Mouse (Mus musculus): ENCODE measurements at regions not wholly inside any gene's neighbourhood (a gene's known extent, or its start where the extent isn't known, plus 50 kb on each side); places are given as distances from the start of the nearest gene placed in this dataset.
"Not testable (repeated sequence)": the region's sequence is repeated elsewhere in the genome, so short reads cannot be mapped to it uniquely, and the experiment has no call there.

DNA sequence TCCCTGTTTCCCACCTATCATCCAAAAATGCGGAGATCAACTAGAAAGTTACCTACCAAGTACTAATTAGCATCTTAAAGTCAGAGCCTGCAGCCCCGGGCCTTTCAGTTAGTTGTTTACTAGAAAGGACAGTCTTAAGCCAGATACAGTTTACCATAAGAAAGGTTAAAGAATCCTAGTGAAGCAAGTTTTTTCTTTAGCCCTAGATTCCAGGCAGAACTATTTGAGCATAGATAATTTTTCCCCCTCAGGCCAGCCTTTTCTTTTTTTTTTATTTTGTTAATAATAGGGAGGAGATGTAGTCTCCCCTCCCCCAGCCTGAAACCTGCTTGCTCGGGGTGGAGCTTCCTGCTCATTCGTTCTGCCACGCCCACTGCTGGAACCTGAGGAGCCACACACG, 215.9 kb upstream of the Fundc1 start:
- not testable (repeated sequence) for TF ChIP-seq CTCF (IDR thresholded peaks at IDR 0.05; ENCODE audit: low read depth, low read length); EP300 (IDR thresholded peaks at IDR 0.05; ENCODE audit: insufficient read depth, low read depth, low read length)
